Mouse (Mus musculus): ENCODE data around the gene Cdc6.

Gene Cdc6

GRCm38 (mm10) chr11:98963191-98964021 is 55.8 kb downstream of the Cdc6 start:
- peak; percentile 89 for DNase-seq

GRCm38 (mm10) chr11:98964201-98964615 is 56.6 kb downstream of the Cdc6 start:
- DNase-seq = no peak

GRCm38 (mm10) chr11:98964616-98965415 is 57.2 kb downstream of the Cdc6 start:
- DNase-seq = peak; percentile 65

- no peak for DNase-seq
Observed at GRCm38 (mm10) chr11:98965416-98966077, 57.9 kb downstream of the Cdc6 start.

GRCm38 (mm10) chr11:98966499-98967141 is 59.0 kb downstream of the Cdc6 start:
- peak; percentile 48 for DNase-seq

- peak; percentile 14 for DNase-seq
Observed at GRCm38 (mm10) chr11:98968079-98968478, 60.5 kb downstream of the Cdc6 start.

- peak; percentile 17 for DNase-seq
Observed at GRCm38 (mm10) chr11:98968716-98969495, 61.3 kb downstream of the Cdc6 start.

GRCm38 (mm10) chr11:98969496-98969927 is 61.9 kb downstream of the Cdc6 start:
- DNase-seq = no peak

GRCm38 (mm10) chr11:98970191-98970925 is 62.8 kb downstream of the Cdc6 start:
- DNase-seq = peak; percentile 93

GRCm38 (mm10) chr11:98971316-98972031 is 63.9 kb downstream of the Cdc6 start:
- no peak for DNase-seq

GRCm38 (mm10) chr11:98972215-98972614 is 64.6 kb downstream of the Cdc6 start:
- DNase-seq = peak; percentile 87

- no peak for DNase-seq
Observed at GRCm38 (mm10) chr11:98972801-98973360, 65.3 kb downstream of the Cdc6 start.

Data from kidney, adult 9 months (tissue).